Mouse (Mus musculus) layer of hippocampus, postnatal 36 days (tissue): Measurements from ENCODE around the gene Med15. TPM values are rescaled to one million over a fixed set of nuclear protein-coding genes. Genes with fewer than 3 reads are reported as not detected.

ENCODE experiments used
- DNase-seq, 2 experiments: peaks; one replicate each; pipeline ENCODE4 v3.0.0; 2022
- total RNA-seq, 2 experiments: library from RNA; stranded (reverse); gene quantifications; 2 replicates each; pipeline ENCODE4 v1.2.3; 2021

Med15 gene
- total RNA-seq, 2 experiments from 2014 or later: 73.4 to 80.2 TPM

GRCm38 (mm10) chr16:17647566-17648340 lies 84.9 kb downstream of the Med15 start:
- DNase-seq: no peak

GRCm38 (mm10) chr16:17647156-17647555 lies 85.5 kb downstream of the Med15 start:
- DNase-seq: no peak

GRCm38 (mm10) chr16:17646310-17647114 lies 86.2 kb downstream of the Med15 start, which contains the start of gene Ccdc74a:
Gene Ccdc74a, plus strand, starts transcription at chr16:17646470.
- peak; percentile 82 to 84 for DNase-seq

GRCm38 (mm10) chr16:17643437-17643990 lies 89.2 kb downstream of the Med15 start:
- DNase-seq: no peak

GRCm38 (mm10) chr16:17642311-17642710 lies 90.4 kb downstream of the Med15 start:
- peak; percentile 54 to 65 for DNase-seq

GRCm38 (mm10) chr16:17641301-17641700 lies 91.4 kb downstream of the Med15 start:
- DNase-seq: no peak

- DNase-seq: no peak
These were observed 92.0 kb downstream of the Med15 start for GRCm38 (mm10) chr16:17640706-17641105.

GRCm38 (mm10) chr16:17639951-17640350 lies 92.7 kb downstream of the Med15 start:
- DNase-seq: no peak

GRCm38 (mm10) chr16:17639081-17639480 lies 93.6 kb downstream of the Med15 start:
- DNase-seq: no peak

- no peak for DNase-seq
These were observed 94.6 kb downstream of the Med15 start for GRCm38 (mm10) chr16:17638036-17638628.

- no peak for DNase-seq
These were observed 95.1 kb downstream of the Med15 start for GRCm38 (mm10) chr16:17637610-17638009.

- no peak for DNase-seq
These were observed 95.8 kb downstream of the Med15 start for GRCm38 (mm10) chr16:17636904-17637303.

- DNase-seq: no peak
These were observed 99.1 kb downstream of the Med15 start for GRCm38 (mm10) chr16:17633481-17634181.

GRCm38 (mm10) chr16:17632580-17632979 lies 100.1 kb downstream of the Med15 start:
- no peak for DNase-seq

- no peak for DNase-seq
These were observed 106.5 kb downstream of the Med15 start for GRCm38 (mm10) chr16:17626269-17626555.

- DNase-seq: no peak
These were observed 107.0 kb downstream of the Med15 start for GRCm38 (mm10) chr16:17625488-17626268.

- DNase-seq: no peak
These were observed 110.8 kb downstream of the Med15 start for GRCm38 (mm10) chr16:17621936-17622335.

- DNase-seq: peak; percentile 85 to 88
These were observed 113.2 kb downstream of the Med15 start, which contains the start of gene Smpd4 for GRCm38 (mm10) chr16:17619198-17620105. Gene Smpd4, plus strand, starts transcription at chr16:17619354.

- peak in 1 of 2 experiments; percentile 46 for DNase-seq
These were observed 114.6 kb downstream of the Med15 start for GRCm38 (mm10) chr16:17617922-17618565.

- no peak for DNase-seq
These were observed 116.5 kb downstream of the Med15 start for GRCm38 (mm10) chr16:17616212-17616611.
